Mouse (Mus musculus): ENCODE measurements around the gene Cenpp.

Gene Cenpp

DNA sequence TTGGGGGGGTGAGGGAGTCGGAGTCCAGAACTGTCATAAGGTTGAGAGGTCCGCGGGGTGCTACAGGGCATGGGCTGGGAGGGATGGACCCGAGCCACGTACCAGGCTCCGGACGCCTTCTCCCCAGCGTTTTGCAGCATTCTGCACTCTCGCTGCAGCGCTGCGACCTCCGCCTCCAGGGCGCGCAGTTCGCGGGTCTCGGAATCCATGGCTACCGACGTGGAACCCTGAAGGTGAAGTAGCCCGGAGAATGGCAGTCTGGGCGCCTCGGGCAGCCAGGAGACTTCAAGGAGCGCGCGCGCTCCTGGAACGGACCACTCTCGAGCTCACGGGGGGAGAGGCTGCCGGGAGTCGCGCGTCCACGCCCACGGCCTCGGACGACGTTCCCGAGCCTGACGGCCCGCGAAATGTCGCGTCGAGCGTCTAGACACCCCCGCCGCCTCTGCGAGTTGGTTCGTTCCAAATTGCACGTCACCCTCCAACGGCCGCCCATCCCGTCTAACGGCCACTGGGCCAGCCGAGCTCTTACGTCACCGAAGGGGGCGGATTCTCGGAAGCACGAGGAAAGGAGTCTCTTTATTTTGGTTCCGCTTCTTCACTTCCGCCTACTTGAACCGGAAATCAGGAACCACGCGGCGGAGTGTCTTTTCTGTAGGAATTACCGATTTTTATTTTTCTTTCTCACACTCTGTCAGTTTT, at the start of gene Cenpp, which contains the start of gene Nol8:
Gene Cenpp (minus strand): TSS at position 305 of the 699 bp plus-strand sequence.
Gene Nol8 (plus strand): TSS at position 598 of the 699 bp plus-strand sequence.
- peak; percentile 99 for DNase-seq

DNA sequence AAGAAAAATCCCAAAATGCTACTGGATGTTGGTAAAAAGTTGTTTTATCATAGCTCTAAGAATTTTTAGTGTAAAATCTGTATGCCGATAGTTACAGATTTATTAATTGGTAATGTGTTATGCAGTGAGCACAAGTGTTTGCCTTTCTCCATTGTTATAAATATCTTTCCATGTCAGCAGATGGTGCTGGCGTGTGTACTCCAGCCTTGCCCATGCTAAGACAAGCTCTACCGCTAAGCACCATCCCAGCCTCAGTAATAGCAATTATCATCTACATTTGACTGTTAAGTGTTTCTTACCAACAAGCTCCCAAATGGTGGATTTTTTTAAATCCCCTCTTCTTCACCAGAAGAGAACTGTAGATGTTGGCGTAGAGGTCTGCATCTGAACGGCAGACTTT, 38.5 kb upstream of the Cenpp start:
- DNase-seq, result no peak

DNA sequence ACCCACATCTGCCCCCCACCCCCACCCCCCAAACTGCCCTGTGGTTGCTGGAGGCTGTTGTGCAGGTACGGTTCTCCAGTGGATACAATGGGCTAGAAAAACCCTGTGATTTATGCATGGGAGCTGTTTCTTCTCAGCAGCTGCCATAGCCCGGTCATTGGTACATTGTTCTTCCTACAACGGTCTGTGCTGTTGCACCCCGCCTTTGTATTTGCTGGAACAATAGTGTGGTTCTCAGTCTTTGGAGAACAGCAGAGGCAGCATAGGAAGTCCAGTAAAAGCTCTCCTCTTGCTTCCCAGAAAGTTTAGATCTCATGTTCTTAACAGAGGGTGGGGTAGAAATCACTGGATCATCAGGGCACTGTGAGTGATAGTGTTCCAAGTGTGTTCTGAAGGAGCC, 31.7 kb upstream of the Cenpp start:
- DNase-seq, result no peak

DNA sequence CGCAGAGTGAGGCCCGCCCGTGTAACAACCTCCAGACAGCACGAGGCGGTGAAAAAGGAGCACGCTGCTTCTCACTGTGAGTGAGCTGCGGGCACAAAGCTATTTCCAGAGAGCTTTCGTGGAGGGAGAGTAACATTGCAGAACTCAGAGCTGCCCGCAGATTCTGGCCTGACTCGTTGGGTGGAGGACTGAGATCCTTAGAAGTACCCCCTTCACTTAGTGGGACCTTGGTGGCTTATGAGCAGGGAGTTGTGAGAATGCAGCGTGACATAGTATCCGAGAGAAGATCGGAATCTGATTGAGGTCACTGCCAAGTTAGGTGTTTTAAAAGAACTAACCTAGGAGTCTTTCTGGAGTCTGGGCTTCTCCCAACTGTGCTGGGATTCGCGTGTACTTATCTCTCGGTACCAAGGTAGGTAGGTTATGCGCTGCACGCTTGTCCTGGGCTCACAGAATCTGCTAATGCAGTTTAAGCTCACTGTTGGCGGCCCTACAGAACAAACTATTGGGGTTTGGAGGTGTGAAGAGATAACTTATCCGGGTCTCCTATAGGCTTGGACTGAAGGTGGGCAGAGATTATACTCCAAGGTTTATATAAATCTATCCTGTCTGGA, 29.8 kb upstream of the Cenpp start:
- no peak for DNase-seq

DNA sequence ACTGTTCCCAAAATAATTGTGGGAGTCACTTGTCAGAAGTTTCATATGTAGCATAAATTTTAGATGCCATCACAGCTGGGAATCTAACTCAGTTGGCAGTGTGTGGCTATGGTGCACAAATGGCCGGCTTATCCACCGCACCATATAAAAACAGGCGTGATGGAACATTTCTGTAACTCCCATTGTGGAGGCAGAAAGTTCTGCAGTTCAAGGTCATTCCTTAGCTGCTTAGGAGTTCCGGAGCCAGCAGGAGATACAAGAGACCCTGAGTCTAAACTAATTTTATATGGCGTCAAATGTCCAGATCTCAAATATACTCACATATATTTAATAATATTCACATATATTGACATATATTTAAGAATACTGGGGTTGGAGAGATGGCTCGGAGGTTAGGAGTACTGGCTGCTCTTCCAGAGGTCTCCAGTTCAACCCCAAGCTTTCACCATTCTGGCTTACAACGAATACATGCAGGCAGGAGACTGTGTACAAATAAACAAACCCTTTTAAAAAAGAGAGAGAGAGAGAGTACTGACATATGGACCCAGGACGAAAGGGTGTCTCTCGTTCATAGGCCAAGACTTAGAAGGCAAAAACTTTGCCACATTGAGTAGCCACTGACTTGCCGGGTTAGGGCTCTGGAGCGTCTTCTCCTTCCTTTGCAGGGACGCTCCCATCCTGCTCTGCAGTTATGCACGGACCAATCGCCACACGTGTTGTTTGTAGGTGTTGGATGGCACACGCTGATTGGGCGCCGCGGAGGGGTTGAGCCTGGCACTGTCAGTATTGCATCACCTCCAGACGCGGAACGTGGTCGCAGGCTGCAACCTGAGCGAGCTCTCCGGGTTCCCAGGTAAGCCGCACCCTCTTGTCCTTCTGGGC, 29.0 kb upstream of the Cenpp start, which contains the start of gene Iars:
Gene Iars (plus strand): TSS at position 750 of the 882 bp plus-strand sequence.
- peak; percentile 99 for DNase-seq

DNA sequence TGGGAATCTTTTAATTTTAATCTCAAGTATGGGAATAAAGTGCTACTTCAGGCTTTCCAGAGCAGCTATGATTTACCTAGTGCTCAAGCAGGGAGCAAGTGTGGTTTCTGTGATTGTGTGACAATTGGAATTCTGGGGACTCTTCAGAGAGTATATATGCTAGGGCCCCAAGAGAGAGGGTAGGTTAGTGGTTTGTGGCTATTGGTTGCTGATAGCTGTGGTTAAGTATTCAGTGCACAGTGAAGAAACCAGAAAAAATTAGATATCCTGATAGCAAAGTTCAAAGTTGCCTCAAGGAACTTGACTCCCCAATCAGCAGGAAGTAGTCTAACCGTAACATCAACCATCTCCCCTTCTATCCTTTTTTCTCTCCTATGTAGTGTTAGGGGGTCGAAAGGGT, 25.2 kb upstream of the Cenpp start:
- no peak for DNase-seq

DNA sequence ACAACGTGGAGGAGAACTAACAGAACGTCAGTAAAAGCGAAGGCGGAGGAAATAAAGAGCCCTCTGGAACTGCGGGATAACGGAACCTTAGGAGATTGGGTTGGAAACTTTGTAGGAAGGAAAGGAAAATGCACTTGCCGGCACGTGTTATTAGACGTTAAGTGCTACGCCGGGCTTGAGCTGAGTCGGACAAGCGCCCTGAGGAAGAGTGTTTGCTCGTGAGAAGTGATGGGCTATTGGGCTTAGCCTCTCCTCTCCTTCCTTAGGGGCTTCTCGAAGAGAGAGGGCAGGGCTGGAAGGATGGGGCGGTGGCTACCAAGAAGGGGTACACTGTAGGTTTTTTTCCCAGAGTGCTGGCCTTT, 576 bp upstream of the Cenpp start:
- peak in 1 of 2 experiments; percentile 53 for DNase-seq

DNA sequence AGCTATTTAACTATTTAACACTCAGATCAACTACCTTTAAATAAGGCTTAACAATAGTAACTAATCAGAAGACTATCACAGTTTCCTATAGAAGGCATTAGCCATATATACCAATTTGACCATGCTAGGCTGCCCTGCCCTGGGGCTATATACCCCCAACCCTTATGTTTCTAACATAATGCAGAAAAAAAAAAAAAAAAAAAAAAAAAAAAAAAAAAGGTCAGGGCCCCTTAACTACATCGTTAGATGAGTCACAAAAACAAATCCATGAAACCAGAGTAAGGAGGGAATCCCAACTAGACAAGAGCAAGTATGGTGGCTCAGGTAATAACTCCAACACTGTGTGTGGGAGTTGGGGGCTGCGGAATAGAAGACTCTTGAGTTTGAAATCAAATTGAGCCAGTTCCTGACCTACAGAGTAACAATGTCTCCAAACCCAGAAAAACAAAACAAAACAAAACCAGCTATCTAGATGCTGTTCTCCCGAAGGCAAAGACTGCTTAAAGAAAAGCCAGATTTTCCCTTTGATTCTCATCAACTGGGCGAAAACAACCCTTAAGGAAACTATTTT, 719 bp downstream of the Cenpp start:
- no peak for DNase-seq

DNA sequence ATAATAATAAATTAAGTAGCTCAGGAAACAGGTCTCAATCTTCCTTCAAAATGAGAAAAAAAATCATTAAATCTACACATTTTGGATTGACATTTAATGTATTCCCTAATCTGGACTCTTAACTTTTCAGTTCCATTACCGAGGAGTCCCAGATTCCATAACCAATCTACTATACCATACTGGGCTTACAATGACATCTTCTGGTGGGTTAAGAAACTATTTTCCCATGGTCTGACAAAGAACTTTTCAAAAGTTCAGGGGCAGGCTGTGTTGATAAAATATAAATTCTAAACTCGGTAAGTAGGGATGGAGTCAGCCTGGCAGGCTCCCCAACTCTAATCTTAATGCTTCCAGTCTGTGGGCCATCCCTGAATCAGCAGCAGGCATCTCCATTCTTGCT, 1.4 kb downstream of the Cenpp start:
- no peak for DNase-seq

DNA sequence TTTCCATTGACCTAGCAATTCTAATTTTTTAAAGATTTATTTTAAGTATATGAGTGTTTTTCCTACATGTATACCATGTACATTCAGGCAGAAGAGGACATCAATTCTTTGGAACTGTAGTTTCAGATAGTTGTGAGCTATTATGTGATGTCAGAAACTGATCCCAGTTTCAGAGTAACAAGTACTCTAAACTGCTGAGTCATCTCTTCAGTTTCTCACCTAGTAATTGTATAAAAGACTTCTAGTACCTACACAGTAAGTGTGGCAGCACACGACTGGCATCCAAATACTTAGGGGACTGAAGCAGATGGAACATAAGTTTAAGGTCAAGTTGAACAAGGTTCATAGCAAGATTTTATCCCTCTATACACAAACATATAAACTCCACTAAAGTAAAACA, 6.6 kb downstream of the Cenpp start:
- no peak for DNase-seq

DNA sequence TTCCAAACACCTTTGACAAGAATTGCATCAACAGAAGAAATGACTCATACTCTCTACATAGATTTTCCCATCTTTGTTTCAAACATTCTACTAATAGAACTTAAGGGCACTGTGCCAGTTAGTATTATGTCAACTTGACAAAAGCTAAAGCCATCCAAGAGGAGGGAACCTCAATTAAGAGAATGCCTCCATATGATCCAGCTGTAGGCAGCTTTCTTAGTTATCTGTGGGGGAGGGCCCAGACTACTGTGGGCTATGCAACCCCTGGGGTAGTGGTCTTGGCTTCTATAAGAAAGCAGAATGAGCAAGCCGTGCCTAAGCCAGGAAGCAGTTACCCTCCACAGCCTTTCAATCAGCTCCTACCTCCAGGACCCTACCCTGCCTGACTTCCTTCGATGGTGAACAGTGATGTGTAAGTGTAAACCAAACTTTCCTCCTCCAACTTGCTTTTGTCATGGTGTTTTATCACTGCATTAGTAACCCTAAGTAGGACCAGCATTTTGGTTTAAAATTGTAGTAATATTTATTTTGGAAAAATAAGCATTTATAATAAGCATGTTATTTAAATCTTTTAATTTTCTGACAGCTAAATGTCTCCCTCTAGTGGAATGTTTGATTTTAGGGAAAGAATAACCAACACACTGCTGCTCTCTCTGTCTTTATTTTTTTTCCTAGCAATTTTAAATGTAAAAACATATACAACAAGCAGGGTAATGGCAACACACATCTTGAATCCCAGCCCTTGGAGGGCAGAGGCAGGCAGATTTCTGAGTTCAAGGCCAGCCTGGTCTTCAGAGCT, 7.7 kb downstream of the Cenpp start:
- DNase-seq, result no peak

DNA sequence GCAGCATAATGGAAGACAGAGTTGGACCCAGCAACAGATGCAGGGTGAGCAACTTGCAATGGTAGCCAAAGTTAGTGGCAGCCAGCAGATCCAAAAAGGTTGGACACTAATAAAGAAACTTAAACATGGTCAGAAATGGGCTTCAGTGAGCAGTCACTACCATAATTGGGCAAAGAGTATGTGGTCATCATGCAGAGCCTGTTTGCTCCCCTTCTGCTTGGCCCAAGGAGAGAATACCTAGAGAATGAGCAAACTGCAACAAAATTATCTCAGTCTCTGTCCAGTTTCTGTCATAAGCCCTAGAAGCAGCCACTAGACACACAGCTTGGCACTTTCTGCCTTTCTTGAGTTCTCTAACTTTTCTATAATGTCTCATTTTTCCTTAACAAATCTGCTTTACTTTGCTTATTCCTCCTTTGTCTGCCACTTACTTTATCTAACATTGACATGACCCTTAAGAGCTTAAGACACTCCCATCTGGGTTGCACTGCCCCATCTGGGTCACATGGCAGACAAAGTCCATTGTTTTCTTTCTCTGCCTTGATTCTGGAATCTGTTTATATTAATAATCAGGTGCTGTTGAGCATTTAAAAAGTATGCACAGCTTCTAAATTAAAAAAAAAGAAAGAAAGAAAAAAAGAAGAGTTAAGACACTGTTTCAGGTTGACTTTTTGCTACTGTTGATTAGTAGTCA, 8.8 kb downstream of the Cenpp start:
- no peak for DNase-seq

DNA sequence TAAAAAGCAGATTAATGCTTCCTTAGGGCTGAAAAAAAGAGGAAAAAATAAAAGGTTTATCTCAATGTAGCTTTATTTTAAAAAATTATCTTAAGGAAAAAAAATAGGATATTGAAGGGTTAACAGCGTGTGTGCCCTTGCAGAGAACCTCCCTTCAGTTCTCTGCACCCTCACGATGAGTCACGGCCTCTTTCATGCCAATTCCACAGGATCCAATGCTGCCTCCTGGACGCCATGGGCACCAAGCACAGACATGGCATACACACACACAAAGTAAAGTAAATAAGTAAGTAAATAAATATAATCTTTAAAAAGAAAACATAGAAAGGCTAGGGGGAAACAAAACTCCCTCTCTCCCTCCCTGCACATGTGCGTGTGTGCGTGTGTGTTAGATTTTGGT, 9.9 kb downstream of the Cenpp start:
- no peak for DNase-seq

DNA sequence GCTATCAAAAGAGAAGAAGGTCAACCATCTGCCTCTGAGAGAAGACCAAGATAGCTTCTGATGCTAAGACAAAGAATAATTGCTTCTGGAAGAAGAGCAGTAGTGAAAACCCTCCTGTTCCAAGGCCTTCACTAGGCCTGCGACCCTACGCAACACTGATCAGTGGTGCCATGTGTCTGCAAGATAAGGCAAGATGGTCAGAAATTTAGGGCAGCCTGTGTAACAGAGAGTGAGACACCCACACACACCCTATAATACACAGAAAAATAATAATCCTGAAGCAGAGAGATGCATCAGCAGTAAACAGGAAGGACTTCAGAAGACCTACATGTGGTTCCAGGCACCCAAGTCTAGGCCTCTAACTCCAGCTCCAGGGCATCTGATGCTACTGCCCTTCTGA, 12.6 kb downstream of the Cenpp start:
- DNase-seq, result no peak

DNA sequence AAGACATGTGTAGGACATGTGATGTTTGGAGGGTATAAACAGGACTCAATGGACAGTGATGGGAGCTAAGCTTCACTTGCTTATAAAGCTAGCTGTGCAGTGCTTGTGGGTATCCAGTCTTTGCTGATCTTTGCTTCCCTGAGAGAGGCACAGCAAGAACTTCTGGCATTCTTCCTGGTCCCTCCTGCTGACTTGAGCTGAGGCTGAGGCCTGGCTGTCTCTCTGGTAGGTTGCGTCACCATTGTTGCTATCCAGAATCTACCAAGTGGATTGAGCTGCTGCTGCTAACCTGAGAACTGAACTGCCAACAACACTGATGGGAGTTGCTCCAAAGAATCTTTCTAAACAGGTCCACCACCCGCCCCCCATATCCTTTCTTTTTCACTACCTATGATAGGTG, 23.5 kb downstream of the Cenpp start:
- no peak for DNase-seq

DNA sequence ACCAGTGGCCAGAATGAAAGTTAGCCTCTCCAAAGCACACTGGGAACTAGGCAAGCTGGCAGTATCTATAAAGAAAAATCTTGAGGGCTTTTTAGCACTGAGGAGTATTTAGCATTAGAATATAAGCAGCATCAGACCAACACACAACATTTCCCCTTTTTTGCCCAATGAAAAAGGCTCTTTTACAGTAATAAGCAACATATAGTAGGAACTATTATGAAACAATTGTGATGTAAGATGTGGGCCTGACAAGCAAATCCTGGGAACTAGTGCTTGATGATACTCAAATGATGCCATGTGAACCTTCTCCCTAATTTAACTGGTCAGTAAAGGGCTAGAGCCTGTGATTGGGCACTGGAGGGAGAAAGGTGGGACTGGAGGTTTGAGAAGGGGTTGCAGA, 24.4 kb downstream of the Cenpp start:
- no peak for DNase-seq

DNA sequence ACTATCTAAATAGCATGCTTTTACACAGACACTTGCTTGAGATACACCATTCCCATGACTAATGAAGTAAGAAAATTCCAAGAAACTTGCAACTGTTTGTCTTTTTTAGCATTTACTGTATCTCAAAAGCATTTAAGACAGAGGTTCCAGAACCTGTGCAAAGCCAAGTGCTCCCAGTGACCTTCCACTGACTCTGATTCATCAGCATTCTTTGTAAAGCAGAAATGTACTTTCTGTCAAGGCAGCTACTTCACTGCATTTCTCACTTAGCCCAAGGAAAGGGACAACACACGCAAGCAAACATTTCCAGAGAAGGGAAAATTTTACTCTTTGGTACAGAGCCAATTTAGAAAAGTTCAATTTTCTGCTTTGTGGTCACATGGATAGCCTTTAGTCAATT, 29.4 kb downstream of the Cenpp start:
- no peak for DNase-seq

DNA sequence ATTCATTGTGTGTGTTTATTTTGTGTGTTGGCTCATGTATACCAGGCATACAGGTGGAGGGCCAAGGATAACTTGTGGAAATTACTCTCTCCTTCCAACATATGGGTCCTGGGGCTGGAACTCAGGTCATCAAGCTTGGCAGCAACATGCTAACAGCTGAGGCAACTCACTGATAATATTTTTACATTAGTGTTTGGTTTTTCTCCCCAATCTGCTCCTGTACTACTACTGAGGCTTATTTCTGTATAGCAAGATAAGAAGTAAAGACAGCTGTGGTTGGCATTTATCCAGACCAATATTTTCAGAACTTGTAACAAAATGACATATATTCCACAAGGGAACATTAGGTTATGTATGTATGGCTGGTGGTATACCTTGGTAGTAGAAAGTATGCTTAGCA, 34.2 kb downstream of the Cenpp start:
- no peak for DNase-seq

DNA sequence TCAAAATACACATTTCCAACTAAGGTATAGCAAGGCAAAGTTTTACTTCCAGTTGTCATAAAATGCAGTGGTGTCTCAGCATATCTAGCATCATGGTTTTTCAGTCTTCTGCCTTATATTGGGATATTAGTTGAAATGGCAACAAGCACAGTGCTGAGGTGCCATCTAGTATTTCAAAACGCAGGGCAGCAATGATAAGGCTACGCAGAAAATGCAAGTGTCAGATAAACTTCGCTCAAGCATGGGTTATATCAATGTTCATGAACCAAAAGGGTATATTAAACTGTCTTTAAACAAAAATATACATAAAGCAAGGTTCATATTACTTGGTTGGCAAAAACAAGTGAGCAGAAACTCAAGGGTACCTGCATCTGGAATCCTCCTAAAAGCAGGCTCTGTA, 35.6 kb downstream of the Cenpp start:
- DNase-seq, result no peak

DNA sequence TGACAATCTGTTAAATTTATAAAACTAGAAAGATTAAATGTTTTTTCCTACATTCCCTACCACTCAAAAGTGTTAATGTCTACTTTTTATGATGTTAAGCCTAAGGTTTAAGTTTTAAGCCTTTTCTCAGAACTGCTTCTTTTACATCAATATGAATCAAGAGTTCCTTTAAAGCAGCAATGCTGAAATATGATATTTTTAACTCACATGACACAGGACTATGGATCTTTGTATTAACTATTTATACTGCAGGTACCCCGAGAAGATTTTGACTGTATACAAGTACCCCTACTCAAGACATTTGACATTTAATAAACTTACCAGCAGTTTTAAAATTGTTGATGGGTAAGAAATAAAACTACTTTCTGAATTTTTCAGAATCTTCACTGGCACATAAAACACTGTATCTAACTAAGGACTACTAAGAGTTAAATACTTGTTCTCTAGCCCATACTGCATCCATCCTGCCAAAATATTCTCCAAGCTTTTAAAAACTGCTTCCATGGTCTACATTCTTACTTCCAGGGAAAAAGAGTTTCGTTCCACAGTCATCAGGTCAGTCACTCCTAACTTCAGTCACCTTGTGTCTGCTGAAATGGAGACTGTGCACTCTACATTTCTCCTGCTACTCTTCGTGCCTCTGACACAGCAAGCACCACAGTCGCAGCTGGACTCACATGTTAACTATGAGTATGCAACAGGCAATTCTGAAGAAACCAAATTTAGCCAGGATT, 43.8 kb downstream of the Cenpp start:
- DNase-seq, result no peak

DNA sequence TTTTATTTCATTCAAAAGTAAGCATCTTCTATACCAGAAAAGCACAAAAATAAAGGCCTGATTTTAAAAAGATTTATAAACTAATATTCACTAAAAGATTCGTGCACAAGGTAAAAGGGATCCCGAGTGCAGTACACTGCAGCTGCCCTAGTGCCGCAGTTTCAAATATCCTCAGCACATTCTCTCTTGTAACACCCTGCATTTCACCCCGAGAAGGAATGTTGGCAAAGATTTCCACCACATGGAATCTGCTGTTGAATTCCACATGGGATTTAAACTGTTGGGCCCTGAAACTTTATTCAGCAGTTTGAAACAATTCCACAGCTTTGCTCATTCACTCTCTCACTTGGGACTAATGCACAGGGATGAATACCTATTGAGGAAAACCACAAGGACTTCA, 44.9 kb downstream of the Cenpp start, which contains the start of gene Ogn:
Gene Ogn (plus strand): TSS at position 333 of the 400 bp plus-strand sequence.
- no peak for DNase-seq
